Mouse (Mus musculus): ENCODE measurements around the gene Pole2. TPM values are rescaled to one million over a fixed set of nuclear protein-coding genes. Genes with fewer than 3 reads are reported as not detected.

Pole2 gene
- 4.4 and 5.1 TPM in 2 replicates for polyA plus RNA-seq (2015; fragmentation: Nextera tagmentation; extraction: Ambion mirVana)

DNA sequence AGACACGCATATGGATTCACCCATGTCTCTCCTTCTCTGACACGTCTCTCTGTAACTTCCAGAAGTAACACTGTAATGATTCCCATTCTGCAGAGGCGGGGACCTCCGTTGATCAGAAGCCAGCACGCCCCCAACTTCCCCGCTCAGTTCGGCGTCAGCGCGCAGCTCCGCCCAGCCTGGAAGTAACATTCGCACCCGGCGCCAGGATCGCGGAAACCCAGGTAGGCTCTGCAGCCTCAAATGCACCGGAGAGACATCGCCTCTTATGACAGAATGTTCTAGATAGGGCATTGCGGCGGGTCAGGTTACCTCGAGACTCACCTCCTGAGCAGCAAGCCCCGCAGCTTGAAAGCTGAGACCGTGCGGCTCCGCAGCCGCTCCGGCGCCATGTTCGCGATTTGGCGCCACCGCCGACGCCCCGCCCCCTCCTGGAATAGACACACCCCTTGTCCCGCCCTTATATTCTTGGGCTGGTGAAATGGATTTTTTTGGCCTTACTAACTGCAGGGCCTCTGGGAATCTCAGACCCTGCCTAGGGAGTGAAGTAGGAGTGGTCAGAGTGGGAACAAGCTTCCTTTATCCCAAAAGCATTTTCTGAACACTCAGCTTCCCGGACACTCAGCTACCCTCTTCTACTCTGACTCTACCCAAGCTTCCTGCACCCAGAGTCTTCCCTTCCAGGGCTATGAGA lies at the start of gene Pole2:
Pole2 (minus strand) TSS at position 420 of the 691 bp plus-strand sequence.
- under 1% methylated on average over 37 of the region's 37 CpGs for WGBS
- Histone ChIP-seq H3K4me2 (ENCODE audit: low read length) (peak within 1 kb of the TSS; percentile 74), H3K36me3 (ENCODE audit: control insufficient read depth, insufficient read depth, low read length) (no peaks in the 10 kb centered on the region), H3K9ac (ENCODE audit: low read depth, low read length) (peak within 1 kb of the TSS; percentile 64), H3K9me3 (ENCODE audit: control insufficient read depth, low read length) (no peaks in the 10 kb centered on the region), H3K4me1 (ENCODE audit: control insufficient read depth, insufficient read depth, low read depth, low read length) (peaks cover 2% of the 10 kb centered on the region; the same call in 1 of the 2 replicates), H3K27ac (ENCODE audit: low read depth, low read length) (peak within 1 kb of the TSS; percentile 75), H3K4me3 (ENCODE audit: low read length) (peak within 1 kb of the TSS; percentile 79), H3K27me3 (replicated peaks; ENCODE audit: control insufficient read depth, insufficient read depth, low read length) (no peaks in the 10 kb centered on the region)
- ATAC-seq = peak; percentile 97

DNA sequence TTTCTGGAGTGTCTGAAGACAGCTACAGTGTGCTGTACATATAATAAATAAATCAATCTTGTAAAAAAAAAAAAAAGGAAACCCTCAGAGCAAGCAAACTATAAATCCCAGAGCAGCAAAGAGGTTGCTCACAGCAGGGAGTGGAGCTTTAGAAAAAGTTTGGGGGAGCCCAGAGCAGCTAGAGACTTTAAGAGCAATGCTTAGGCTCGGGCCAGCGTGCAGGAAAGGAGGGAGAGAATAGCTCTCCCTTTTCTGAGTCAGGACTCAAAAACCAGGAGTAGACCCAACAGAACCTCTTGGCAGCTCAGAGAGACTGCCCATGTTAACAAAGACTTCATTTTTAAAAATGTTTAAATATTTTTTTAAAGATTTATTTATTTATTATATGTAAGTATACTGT lies 41.0 kb upstream of the Pole2 start:
- ATAC-seq = no peak
- no peak overlapping the region for H3K4me3 ChIP-seq (ENCODE audit: low read length)
- H3K27me3 ChIP-seq (replicated peaks; ENCODE audit: control insufficient read depth, insufficient read depth, low read length) = no peaks in the 10 kb centered on the region
- WGBS = 76% methylated on average over 2 of the region's 2 CpGs
- no peaks in the 10 kb centered on the region for H3K36me3 ChIP-seq (ENCODE audit: control insufficient read depth, insufficient read depth, low read length)
- no peak overlapping the region for H3K9ac ChIP-seq (ENCODE audit: low read depth, low read length)
- H3K9me3 ChIP-seq (ENCODE audit: control insufficient read depth, low read length) = no peaks in the 10 kb centered on the region
- H3K27ac ChIP-seq (ENCODE audit: low read depth, low read length) = no peak overlapping the region
- no peaks in the 10 kb centered on the region for H3K4me1 ChIP-seq (ENCODE audit: control insufficient read depth, insufficient read depth, low read depth, low read length)
- H3K4me2 ChIP-seq (ENCODE audit: low read length) = no peak overlapping the region

DNA sequence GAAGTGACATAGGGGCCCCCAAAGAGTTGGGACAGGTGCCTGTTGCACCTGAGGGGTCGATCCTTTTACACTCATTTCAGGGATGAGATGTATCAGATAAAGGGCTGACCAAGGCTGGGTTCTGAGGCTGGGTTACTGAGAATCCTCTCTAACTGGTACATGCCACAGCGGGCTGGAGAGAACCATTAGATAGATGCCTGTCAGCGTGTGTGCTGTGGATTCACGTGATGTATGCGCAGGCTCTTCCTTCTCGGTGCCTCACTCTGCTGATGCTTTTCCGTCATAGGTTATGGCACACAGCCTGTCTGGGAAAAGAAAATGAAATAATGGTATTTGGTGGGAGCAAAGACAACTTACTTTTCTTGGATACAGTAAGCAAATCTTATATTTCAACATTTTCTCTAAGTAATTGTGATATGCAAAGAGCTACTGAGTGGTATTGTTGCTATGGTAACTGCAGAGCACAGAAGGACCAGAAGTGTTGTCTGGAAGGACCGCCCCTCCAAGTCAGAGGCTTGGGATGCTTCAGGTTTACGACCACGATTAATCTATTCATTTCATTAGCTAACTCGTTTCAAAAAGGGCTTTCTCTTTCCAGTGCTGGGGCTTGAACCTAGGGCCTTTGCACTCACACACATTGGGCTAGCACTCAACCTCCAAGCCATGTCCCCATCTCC lies 40.1 kb upstream of the Pole2 start:
- no peaks in the 10 kb centered on the region for H3K9me3 ChIP-seq (ENCODE audit: control insufficient read depth, low read length)
- no peaks in the 10 kb centered on the region for H3K4me1 ChIP-seq (ENCODE audit: control insufficient read depth, insufficient read depth, low read depth, low read length)
- H3K27me3 ChIP-seq (replicated peaks; ENCODE audit: control insufficient read depth, insufficient read depth, low read length) = no peaks in the 10 kb centered on the region
- H3K9ac ChIP-seq (ENCODE audit: low read depth, low read length) = no peak overlapping the region
- no peak overlapping the region for H3K4me2 ChIP-seq (ENCODE audit: low read length)
- WGBS = 59% methylated on average over 11 of the region's 11 CpGs
- H3K36me3 ChIP-seq (ENCODE audit: control insufficient read depth, insufficient read depth, low read length) = no peaks in the 10 kb centered on the region
- no peak overlapping the region for H3K27ac ChIP-seq (ENCODE audit: low read depth, low read length)
- ATAC-seq = no peak
- no peak overlapping the region for H3K4me3 ChIP-seq (ENCODE audit: low read length)

DNA sequence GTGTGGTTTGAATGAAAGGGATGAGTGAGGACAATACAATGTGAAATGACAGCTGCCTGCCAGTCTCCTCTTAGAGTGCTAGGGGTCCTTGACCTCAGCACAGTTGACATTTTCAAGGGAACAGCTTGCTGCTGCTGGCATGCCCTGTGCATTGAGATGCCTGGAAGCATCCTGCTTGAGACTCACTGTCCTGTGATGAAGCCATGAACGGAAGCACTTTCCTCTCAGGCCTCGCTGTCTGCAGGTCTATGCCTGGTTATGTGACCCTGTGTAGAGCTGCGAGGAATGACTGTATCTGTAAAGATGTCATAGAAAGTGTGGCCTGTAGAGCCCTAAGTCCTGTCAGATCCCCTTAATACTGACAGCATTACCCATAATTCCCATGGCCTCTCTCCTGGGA lies 37.0 kb upstream of the Pole2 start:
- Histone ChIP-seq H3K4me2 (ENCODE audit: low read length) (no peak overlapping the region), H3K4me3 (ENCODE audit: low read length) (no peak overlapping the region), H3K27me3 (replicated peaks; ENCODE audit: control insufficient read depth, insufficient read depth, low read length) (no peaks in the 10 kb centered on the region), H3K4me1 (ENCODE audit: control insufficient read depth, insufficient read depth, low read depth, low read length) (no peaks in the 10 kb centered on the region), H3K9me3 (ENCODE audit: control insufficient read depth, low read length) (no peaks in the 10 kb centered on the region), H3K36me3 (ENCODE audit: control insufficient read depth, insufficient read depth, low read length) (no peaks in the 10 kb centered on the region), H3K9ac (ENCODE audit: low read depth, low read length) (no peak overlapping the region), H3K27ac (ENCODE audit: low read depth, low read length) (no peak overlapping the region)
- WGBS = 84% methylated on average over 3 of the region's 3 CpGs
- no peak for ATAC-seq

DNA sequence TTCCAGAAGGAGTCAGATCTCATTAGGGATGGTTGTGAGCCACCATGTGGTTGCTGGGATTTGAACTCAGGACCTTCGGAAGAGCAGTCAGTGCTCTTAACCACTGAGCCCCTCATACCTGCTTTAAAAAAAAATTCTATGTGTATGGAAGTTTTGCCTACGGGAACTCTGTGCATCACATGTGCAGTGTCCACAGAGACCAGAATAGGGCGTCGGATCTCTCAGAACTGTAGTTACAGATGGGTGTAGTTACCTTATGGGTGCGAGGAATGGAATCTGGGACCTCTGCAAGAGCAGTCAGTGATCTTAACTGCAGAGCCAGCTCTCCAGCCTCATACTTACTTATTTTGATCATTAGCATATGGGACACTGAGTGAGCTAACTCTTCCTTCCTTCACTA lies 34.3 kb upstream of the Pole2 start:
- WGBS = 98% methylated on average over 5 of the region's 5 CpGs
- Histone ChIP-seq H3K27me3 (replicated peaks; ENCODE audit: control insufficient read depth, insufficient read depth, low read length) (no peaks in the 10 kb centered on the region), H3K9me3 (ENCODE audit: control insufficient read depth, low read length) (no peaks in the 10 kb centered on the region), H3K4me1 (ENCODE audit: control insufficient read depth, insufficient read depth, low read depth, low read length) (no peaks in the 10 kb centered on the region), H3K4me2 (ENCODE audit: low read length) (no peak overlapping the region), H3K36me3 (ENCODE audit: control insufficient read depth, insufficient read depth, low read length) (no peaks in the 10 kb centered on the region), H3K9ac (ENCODE audit: low read depth, low read length) (no peak overlapping the region), H3K4me3 (ENCODE audit: low read length) (no peak overlapping the region), H3K27ac (ENCODE audit: low read depth, low read length) (no peak overlapping the region)
- no peak for ATAC-seq

DNA sequence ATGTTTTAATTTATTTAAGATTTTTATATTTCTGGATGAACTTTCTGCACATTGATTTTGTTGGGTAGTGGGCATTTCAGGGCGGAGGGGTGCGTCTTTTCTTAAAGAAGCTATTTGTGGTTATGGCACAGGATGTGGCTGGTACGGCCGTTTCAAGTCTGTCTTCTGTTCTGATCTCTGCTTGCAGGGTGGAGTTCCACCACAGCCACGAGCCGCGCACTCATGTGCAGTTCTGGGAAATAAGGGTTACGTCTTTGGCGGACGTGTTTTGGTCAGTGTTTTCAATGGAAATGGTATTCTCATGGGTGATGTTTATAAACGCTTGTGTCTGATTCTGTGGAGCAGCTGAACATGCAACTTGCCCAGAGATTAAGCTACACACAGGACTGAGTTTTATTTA lies 29.8 kb upstream of the Pole2 start:
- Histone ChIP-seq H3K9ac (ENCODE audit: low read depth, low read length) (no peak overlapping the region), H3K36me3 (ENCODE audit: control insufficient read depth, insufficient read depth, low read length) (no peaks in the 10 kb centered on the region), H3K4me1 (ENCODE audit: control insufficient read depth, insufficient read depth, low read depth, low read length) (no peaks in the 10 kb centered on the region), H3K4me3 (ENCODE audit: low read length) (no peak overlapping the region), H3K27ac (ENCODE audit: low read depth, low read length) (no peak overlapping the region), H3K9me3 (ENCODE audit: control insufficient read depth, low read length) (no peaks in the 10 kb centered on the region), H3K27me3 (replicated peaks; ENCODE audit: control insufficient read depth, insufficient read depth, low read length) (no peaks in the 10 kb centered on the region), H3K4me2 (ENCODE audit: low read length) (no peak overlapping the region)
- no peak for ATAC-seq
- WGBS = 85% methylated on average over 11 of the region's 11 CpGs

DNA sequence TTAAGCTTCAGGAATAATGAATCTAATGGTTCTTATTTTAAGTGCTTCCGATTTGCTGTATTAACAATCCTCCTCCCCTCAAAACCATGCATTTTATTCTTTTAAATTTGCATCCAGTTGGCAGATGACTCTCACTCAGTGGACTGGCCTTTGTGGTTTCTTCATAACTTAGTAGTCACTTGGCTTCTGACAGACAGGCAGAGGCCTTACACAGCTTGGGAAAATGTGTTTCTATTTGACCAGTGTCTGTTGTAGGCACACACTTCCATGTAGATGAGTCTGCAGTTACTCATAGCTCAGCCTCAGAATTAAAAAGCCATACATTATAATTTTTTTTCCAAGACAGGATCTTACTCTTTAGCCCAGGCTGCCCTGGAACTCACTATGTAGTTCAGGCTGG lies 25.8 kb upstream of the Pole2 start:
- Histone ChIP-seq H3K36me3 (ENCODE audit: control insufficient read depth, insufficient read depth, low read length) (no peaks in the 10 kb centered on the region), H3K27ac (ENCODE audit: low read depth, low read length) (no peak overlapping the region), H3K4me2 (ENCODE audit: low read length) (no peak overlapping the region), H3K4me3 (ENCODE audit: low read length) (no peak overlapping the region), H3K9me3 (ENCODE audit: control insufficient read depth, low read length) (no peaks in the 10 kb centered on the region), H3K27me3 (replicated peaks; ENCODE audit: control insufficient read depth, insufficient read depth, low read length) (no peaks in the 10 kb centered on the region), H3K9ac (ENCODE audit: low read depth, low read length) (no peak overlapping the region), H3K4me1 (ENCODE audit: control insufficient read depth, insufficient read depth, low read depth, low read length) (no peaks in the 10 kb centered on the region)
- 86% methylated on average over 1 of the region's 1 CpGs for WGBS
- ATAC-seq = no peak

DNA sequence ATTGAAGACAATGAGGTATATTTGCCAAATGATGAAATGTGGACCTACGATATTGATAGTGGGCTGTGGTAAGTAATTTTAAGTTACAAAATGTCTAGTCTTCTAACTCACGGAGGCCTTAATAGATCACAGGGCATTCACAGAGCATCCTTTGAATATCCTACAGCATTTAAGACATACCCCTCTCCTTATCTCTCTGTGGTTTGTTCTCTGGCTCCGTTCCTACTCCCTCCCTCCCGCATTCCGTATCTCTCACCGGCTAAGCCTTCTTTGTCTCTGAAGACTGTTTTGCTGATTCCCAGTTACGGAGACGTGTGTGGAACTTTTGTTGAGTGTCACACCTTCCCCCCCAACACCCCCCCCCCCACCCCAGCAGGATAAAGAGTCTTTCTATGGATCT lies 22.8 kb upstream of the Pole2 start:
- H3K36me3 ChIP-seq (ENCODE audit: control insufficient read depth, insufficient read depth, low read length) = no peaks in the 10 kb centered on the region
- 82% methylated on average over 8 of the region's 8 CpGs for WGBS
- H3K9ac ChIP-seq (ENCODE audit: low read depth, low read length) = no peak overlapping the region
- no peaks in the 10 kb centered on the region for H3K9me3 ChIP-seq (ENCODE audit: control insufficient read depth, low read length)
- H3K27me3 ChIP-seq (replicated peaks; ENCODE audit: control insufficient read depth, insufficient read depth, low read length) = no peaks in the 10 kb centered on the region
- H3K4me3 ChIP-seq (ENCODE audit: low read length) = no peak overlapping the region
- no peak for ATAC-seq
- H3K27ac ChIP-seq (ENCODE audit: low read depth, low read length) = no peak overlapping the region
- H3K4me2 ChIP-seq (ENCODE audit: low read length) = no peak overlapping the region
- no peaks in the 10 kb centered on the region for H3K4me1 ChIP-seq (ENCODE audit: control insufficient read depth, insufficient read depth, low read depth, low read length)

DNA sequence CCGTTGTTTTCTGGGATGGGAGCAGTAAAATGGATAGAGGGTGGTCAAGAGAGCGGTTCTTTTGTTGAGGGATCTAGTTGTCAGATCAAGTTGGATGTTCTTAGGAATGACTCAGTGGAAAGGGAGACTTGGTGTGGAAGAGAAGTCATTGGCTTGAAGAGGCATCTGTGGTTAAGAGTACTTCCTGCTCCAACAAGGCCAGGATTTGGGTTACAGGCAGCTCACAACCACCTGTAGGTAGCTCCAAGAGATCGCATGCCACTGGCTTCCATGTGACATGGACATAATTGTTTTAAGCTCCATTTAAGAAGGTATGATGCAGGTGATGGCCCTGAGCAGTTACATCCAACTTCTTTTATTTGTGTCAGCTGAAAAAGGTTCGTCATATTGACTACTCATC lies 21.8 kb upstream of the Pole2 start:
- 89% methylated on average over 4 of the region's 4 CpGs for WGBS
- H3K27ac ChIP-seq (ENCODE audit: low read depth, low read length) = no peak overlapping the region
- no peaks in the 10 kb centered on the region for H3K4me1 ChIP-seq (ENCODE audit: control insufficient read depth, insufficient read depth, low read depth, low read length)
- H3K9ac ChIP-seq (ENCODE audit: low read depth, low read length) = no peak overlapping the region
- H3K4me2 ChIP-seq (ENCODE audit: low read length) = no peak overlapping the region
- H3K9me3 ChIP-seq (ENCODE audit: control insufficient read depth, low read length) = no peaks in the 10 kb centered on the region
- H3K36me3 ChIP-seq (ENCODE audit: control insufficient read depth, insufficient read depth, low read length) = no peaks in the 10 kb centered on the region
- ATAC-seq = no peak
- no peaks in the 10 kb centered on the region for H3K27me3 ChIP-seq (replicated peaks; ENCODE audit: control insufficient read depth, insufficient read depth, low read length)
- no peak overlapping the region for H3K4me3 ChIP-seq (ENCODE audit: low read length)
